Mouse (Mus musculus) erythroblast, embryonic 14.5 days (primary cell): ENCODE data around the gene Ccdc66.

ENCODE experiments used
- GATA1 ChIP-seq: IDR thresholded peaks from 2 replicates; pipeline ENCODE4 v1.6.1; 2012; ENCODE audit warnings: low read length, inconsistent platforms, mixed read lengths
- TAL1 ChIP-seq: IDR thresholded peaks from 3 replicates; pipeline ENCODE4 v1.6.1; 2012; ENCODE audit warnings: low read length, inconsistent platforms, mixed read lengths

- TF ChIP-seq GATA1 (no peak), TAL1 (no peak)
These were observed 16.9 kb downstream of the Ccdc66 start for GRCm38 (mm10) chr14:27491399-27491798.
